Mouse (Mus musculus): ENCODE measurements around the gene Cdh26.

Cdh26 gene

DNA sequence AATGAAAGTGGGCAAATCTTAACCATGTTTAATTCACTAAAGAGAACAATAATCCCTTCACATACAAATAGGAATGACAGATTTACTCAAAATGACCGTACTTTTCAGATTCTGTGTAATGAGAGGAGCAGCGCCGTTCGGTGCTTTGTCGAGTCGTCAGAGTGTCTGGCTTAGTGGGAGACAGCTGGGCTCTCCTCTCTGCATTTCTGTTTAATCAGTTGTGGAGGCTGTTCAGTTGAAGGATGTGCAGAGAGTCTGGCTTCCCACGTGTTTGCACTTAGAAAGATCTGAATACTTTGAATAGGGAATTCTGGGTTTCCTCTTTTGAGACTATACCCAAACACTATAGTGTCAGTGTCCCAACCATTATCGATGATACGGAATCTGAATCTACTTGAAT lies 7.0 kb downstream of the Cdh26 start:
- no peak for DNase-seq (ENCODE audit: low spot score in 2 of 2)

DNA sequence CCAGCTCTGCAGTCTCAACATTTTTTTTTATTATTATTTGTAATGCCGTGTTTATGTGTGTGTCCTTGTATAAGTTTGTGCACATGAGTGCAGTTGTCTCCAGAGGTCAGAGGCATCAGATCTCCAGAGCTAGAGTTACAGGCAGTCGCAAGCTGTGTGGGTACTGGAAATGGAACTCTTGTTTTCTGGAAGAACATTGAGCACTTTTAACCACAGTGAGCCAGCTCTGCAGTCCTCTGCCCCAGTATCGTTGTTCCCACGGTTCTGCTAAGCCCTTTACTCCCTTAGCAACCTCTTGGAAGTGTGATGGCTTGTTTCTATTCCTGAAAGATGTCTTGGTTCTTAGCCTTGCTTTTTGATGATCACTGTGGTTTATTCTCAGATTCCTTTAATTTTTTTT lies 19.1 kb downstream of the Cdh26 start:
- no peak for DNase-seq (ENCODE audit: low spot score in 2 of 2)

DNA sequence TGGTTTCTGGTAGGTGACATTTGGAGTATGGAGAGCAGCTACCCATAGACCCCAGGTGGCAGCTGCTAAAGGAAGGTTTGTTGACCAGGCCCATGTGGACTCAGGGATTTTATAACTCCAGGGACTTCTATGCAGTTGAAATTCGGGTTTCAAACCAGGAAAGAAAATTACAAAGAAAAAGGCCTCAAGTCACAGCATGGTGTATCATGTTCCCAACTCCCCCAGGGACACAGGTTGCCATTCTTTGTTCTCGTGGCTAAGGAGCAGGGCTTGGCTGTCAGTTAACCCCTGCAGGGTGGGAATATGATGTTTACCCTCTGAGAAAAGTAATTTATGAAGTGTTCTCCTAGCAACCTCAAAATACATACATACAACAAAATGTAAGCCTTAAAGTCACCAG lies 19.9 kb downstream of the Cdh26 start:
- no peak for DNase-seq (ENCODE audit: low spot score in 2 of 2)

DNA sequence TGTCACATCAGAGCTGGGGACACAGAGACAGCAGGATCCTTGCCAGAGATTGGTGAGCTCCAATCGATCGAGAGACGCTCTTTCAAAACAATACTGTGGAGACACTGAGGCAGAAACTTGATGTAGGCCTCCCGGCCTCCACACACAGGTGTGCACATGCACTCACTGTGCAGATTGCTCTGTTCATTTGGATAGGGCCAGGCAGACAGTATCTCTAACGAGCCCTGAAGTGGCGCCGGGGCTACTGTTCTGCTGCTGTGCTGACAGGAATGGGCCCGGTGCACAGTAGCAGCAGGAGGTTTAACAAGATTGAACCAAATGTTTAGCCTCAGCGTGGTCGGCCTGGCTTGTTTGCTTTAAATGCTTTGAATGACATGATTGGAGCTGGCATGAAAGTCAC lies 20.6 kb downstream of the Cdh26 start:
- no peak for DNase-seq (ENCODE audit: low spot score in 2 of 2)

DNA sequence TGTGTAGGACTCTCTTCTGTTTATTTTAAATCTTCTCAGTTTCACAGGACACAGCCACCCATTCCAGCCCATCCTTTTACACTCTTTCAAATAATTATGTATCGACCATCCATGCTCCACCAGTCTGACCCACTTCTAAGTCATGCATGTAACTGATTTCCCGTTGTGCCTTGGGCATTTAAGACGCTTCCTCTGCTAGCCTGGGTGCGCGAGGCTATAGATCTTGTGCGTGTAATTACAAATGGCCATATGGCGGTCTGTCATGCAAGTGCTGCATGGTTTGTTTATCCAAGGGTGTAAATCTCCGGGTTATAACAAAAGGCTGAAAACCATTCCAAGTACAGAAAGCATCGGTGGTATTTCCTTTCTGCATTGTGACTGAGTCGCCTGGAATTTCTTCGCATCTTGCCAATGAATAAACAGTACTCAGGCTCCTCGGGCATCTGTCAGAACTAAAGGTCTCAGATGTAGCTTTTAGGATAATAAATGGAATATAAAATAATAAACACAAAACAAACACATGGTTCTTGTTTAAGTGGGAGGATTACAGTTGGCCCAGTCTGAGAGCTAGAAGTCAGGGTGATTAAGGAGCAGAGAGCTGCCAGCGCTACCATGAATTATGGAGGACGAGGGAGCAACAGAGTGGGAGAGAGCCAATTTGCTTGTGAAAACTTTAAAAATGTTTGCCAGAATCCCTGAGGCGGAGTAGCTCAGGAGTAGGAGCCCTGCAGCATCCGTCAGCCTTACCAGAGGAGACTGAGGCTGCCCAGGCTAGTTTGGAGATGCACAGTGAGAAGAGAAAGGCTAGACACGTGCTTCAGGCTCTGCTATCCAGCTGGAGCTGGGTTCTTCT lies 24.6 kb downstream of the Cdh26 start:
- DNase-seq (ENCODE audit: low spot score in 2 of 2), result no peak

DNA sequence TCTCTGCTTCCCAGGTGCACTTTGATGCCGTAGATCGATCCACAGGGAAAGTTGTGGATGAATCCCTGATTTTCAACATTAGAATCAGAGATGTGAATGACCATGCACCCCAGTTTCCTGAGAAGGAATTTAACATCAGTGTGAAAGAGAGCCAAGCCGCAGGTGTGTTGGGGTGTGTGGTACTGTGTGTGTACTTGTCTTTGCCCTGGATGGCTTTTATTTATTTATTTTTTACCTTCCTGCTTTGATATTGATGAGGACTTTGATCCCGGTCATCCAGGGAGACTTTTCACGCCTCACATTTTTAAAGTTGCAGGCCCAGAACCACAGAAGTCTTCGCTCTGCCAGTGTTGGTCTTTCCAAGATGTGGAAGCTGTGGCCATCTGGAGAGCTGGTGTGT lies 27.1 kb downstream of the Cdh26 start:
- no peak for DNase-seq (ENCODE audit: low spot score in 2 of 2)

DNA sequence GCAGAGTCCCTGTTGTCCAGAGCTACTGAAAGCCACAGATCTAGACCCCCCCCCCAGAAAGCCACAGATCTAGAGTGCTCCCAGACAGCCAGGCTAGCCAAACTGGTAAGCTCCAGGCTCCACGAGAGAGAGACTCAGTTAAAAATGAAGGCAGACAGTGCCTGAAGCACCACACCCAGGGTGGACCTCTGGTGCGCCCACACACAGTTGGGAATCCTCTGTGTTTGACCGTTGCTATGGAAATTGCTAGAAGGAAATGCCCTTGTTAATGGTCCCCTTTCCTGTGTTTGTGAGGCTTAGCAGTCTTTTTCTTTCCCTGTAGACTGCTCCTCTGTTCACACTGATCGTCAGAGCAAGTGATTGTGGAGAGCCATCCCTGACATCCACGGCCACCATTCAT lies 30.0 kb downstream of the Cdh26 start:
- no peak for DNase-seq (ENCODE audit: low spot score in 2 of 2)

DNA sequence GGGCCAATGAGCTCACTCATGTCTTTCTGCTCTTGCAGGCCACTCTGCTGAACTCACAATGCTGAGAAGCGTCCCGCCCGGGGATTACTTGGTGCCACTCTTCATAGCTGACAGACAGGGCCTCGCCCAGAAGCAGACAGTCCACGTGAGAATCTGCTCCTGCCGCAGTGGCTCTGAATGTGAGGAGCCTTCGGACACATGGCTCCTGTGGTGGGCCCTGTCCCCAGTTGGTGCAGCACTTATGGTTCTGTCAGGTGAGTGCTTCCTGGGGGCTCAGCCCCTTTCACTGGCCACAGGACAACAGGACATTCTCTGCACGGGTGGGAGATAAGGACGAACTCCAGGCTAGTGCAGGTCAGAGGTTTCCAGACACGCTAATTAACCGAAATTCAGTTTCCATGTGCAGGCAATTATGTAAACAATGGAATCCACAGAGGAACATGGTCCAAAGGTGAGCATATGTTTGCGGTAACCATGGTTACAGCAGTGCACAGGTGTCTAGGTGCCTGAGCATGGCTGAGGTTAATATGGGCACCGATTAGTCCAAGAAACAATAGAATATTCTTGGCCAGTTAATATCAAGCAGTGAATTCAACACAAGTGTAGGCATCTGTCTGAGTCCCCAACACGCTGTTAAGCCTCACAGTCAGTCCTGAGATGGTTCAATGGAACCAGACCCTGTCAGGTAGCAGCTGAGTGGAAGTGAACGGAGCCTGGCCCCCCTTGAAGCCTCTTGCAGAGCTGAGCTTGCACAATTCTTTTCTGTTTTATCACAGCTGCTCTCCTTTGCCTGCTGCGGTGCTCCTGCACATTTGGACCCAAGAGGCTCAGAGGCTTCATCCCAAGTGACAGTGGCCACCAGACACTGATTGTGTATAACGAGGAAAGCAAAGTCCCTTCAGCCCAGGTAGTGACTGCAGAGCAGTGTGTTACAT lies 41.5 kb downstream of the Cdh26 start:
- DNase-seq (ENCODE audit: low spot score in 2 of 2), result no peak

DNA sequence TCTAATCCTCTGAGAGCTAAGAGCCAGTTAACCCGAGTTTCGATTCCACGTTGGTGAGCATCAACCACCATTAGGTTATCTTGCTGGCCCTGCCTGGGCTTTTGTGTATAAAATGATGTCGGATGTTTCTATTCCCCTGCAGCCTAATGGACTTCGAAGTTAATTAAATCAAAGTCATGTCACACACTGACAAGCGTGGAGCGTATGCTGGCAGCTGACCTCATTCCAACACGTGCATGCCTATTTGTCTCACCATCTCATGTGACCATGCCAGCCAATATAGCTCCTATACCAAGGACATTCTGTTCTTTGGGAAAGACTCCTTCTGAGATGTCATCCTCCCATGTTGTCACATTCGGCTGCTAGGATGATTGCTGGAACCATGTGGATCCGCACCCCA lies 43.6 kb downstream of the Cdh26 start:
- no peak for DNase-seq (ENCODE audit: low spot score in 2 of 2)

DNA sequence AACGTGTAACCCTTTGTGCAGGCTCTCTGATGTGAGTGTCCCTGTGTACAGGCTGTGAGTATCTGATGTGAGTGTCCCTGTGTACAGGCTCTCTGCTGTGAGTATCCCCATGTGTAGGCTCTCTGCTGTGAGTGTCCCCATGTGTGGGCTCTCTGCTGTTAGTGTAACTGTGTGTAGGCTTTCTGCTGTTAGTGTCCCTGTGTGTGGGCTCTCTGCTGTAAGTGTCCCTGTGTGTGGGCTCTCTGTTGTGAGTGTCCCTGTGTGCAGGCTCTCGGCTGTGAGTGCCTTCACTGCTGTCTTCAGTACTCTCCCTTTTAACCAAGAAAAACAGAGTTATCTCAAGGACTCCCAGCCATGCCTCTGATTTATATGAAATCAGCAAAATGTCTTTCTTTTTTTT lies 46.9 kb downstream of the Cdh26 start:
- DNase-seq (ENCODE audit: low spot score in 2 of 2), result no peak

DNA sequence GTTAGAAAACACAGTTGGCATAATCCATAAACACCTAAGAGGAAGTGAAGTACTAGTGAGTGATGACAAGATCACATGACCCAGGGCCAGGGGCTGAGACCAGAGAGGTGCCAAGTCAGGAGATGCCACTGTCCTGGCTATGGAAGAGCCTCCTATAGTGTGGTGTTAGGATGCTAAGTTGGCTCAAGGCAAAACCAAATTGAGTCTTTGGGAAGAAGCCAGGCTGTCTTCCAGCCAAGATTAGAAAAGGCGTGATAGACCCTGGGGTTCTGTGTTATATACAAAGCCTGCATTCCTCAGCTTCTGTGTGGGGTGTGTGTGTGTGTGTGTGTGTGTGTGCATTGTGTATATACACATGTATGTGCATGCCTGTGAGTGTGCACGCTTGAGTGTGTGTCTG lies 48.7 kb downstream of the Cdh26 start:
- no peak for DNase-seq (ENCODE audit: low spot score in 2 of 2)

DNA sequence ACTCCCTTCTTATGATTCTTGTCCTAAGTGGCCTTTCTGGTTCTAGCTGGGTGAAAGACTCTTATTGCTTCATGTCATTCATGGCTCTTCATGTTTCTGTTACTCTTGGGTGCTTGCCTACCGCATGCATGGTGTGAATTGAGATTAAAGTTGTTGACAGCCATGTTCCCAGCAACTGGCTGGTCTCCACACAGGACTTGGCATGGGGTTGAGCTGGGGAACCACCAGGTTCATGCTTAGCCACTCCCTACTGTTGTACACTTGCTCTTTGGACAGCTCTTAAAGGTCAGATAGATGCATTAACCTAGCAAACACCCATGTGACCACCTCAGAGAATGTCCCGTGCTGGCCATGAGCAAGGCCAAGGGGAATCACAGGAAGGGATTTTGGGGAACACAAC lies 50.6 kb downstream of the Cdh26 start:
- DNase-seq (ENCODE audit: low spot score in 2 of 2), result no peak

DNA sequence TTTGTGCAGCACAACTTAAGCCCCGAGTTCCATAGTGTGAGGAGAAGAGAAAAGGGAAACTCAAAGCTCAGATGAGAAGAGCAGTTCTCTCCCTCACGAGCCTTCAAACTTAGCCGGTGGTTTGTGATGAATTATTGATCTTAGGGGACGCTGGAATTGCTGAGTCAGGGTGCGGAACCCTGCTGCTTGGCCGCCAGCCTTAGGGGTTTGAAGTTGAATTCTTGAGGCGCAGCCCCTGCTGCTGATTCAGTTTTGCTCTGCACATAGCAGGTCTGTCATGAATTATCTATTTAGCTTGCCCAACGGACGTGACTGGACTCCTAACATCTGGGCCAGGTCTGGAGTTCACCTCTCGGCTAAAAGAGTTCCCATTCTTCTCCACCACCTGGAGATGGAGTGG lies 53.1 kb downstream of the Cdh26 start:
- DNase-seq (ENCODE audit: low spot score in 2 of 2), result no peak

DNA sequence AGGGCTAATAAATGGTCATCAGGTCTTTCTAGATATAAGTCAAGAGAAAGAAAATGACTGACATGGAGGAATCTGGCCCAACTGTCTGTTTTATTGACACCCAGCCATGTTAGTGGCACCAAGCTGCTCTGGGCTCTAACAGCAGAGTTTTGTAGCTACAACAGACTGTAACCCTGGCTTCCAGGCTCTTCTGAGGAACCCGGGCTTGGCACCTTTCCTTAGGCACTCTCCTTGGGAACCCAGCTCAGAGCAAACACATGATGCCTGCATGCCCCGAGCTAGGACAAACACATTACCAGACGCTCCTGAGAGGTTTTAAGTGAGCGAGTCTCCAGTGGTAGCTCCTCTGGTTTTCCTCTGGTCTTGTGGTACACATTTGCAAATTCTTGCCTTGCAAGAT lies 57.9 kb downstream of the Cdh26 start:
- DNase-seq (ENCODE audit: low spot score in 2 of 2), result no peak

DNA sequence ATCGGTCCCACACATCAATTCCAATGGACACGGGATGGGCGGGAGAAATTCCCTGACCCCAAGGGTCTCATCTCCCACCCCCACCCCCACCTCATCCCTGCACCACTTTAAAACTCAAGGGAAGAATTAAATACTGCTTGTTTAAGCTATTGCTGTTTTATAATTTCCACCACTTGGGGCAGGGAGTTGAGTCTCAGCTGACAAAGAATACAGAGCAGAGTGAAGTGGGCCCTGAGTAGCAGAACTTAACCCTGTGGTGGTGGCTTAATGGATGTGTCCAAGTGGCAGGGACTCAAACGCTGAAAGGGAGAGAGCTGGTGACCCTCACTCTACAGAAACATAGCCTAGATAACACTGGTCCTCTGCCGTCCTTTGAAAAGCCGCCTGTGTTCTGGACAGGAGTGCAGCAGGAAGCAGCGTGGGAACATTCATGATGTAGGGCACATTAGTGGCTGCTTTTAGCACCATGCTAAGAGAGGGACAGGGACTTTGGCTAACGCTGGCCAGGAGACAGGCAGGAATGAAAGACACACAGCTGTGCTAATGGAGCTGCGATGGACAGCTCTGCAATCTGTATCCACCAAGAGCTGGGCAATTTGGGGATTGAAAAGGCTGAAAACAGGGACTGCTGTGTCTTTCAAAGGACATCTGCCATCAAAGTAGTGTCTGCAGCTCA lies 60.1 kb downstream of the Cdh26 start:
- no peak for DNase-seq (ENCODE audit: low spot score in 2 of 2)

DNA sequence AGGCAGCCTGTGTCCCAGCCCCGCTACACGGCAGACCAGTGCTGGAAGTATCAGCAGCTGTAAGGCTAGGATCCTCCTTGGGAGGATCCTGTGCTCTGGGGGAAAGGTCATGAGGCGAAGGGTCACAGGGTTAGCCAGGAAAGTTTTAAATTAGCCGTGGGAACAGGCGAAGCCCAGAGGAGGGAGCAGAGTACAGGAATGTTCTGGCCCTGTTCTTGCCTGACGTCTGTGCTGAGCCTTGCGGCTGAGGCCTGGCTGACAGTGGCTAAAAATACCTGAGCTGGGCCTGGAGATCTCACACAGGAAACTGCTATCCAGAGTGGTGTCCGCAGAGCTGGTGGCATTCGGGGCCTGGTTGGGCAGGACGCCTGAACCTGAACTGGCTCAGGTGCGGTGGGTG lies 63.7 kb downstream of the Cdh26 start:
- no peak for DNase-seq (ENCODE audit: low spot score in 2 of 2)

DNA sequence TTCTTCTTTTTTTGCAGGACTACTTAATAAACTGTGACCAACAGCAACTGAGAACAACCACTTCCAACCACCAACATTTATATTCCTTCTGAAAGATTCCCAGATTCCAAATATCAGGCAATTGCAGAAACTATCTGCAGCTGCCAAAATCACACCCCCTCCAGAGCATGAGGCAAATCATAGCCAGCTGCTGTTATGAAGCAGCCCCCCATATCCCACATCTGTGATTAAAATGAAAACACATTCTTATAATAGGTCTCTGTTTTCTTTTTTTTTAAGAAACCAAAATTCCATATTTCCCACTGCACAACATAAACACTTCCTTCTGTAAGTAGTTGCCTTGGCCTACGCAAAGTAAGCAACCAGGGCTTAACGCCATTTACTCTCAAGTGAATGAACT lies 65.5 kb downstream of the Cdh26 start:
- no peak for DNase-seq (ENCODE audit: low spot score in 2 of 2)

DNA sequence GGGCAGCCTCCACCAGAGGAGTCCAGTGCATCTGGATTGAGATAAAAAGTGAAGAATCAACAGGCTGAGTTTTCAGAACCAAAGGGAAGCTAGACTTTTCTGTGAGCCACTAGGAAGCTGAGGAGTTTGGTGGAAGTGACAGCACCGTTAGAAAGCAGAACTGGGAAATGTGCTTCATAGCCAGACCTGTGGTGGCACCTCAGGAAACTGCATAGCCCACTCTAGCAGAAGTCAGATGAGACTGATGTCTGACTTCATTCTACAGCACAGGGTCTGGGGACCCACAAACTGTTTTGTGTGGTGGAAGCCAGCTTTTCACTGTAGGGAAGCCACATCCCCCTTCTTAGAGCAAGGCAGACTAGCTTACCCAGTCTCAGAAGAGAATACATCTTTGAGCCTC lies 67.6 kb downstream of the Cdh26 start:
- no peak for DNase-seq (ENCODE audit: low spot score in 2 of 2)

DNA sequence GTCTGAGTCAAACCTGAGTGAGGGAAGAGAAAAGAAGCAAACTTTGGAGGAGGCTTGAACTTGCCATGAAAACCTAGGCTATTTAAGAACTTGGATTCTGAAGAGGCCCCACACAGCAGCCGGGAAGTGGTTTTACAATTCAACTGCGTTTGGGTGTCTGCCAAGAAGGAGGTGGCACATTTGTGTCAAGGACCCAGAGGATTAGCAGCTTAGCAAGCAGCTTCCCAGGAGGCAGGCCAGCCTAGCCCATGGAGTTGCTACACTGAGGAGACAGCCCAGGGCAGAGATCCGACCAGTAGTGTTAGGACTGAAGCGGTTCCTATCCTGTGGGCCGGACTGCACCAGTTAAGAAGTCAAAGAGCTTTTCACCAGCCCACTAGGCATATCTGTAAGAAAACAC lies 68.1 kb downstream of the Cdh26 start:
- no peak for DNase-seq (ENCODE audit: low spot score in 2 of 2)

DNA sequence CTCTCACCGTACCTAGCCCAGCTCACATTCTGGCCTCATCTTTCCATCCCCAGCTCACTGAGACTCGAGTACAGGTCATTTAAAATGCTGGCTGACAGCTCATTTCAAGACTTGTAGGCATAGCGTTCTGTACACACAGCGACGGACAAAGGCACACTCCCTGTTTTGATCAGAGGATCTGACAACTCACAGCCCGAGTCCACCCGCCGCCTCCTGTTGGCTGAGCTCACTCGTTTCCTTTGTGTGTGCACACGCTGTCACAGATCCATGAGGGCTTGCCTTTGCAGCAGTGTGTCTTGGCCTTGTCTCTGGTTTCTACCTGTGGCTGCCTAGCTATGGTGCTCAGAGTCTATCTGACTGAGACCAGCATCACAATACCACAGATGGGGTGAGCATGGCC lies 72.1 kb downstream of the Cdh26 start:
- DNase-seq (ENCODE audit: low spot score in 2 of 2), result no peak

DNA sequence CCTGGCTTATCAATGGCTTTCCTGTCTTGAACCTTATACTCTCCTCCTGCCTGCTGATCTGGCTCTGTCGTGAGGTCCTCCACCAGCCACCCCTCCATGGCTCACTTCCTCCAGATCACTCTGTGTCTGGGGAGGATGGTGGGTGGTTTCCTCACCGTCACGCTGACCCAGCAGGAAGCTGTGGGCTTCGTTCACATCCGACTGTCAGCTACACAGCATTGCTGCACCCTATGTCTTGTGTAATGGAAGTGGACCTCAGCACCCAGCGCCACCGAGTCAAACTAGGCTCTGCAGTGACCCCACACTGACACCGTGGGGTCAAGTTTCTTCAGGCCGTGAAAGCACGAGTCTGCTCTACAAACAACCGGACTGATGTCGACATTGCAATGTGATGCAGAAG lies 75.7 kb downstream of the Cdh26 start:
- DNase-seq (ENCODE audit: low spot score in 2 of 2), result peak; percentile 77

DNA sequence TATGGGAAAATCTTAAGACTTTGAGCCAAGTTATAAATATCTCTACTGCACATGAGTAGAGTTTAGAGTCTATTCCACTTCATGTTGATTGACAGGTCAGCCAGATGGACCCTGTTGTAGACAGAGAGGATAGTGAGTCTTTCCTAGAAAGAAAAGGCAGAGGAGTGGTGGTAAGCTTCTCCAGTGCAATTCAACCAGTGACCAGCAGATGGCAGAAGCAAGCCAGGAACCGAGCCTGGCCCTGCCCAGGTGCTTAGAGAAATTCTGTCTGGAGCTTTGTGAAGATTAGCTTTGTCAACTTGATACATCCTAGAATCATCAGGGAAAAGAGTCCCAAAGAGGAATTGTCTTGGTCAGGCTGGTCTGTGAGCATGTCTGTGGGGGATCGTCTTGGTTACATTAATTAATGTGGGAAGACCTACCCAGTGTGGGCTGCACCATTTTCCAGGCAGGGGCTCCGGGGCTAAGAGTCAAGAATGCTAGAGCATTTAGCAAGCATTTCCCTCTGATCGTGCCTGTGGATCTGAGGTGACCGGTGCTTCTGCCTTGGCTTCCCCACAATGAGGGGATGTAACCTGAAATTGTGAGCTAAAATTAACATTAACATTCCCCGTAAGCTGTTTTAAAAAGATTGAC lies 77.2 kb downstream of the Cdh26 start:
- peak; percentile 55 to 59 for DNase-seq (ENCODE audit: low spot score in 2 of 2)
